Mouse (Mus musculus): ENCODE results near the gene Npm1.

GRCm38 (mm10) chr11:33119116-33119515, 43.9 kb downstream of the Npm1 start:
- TF ChIP-seq CTCF (IDR thresholded peaks at IDR 0.05; ENCODE audit: low read depth) (no peak), EP300 (IDR thresholded peaks at IDR 0.05; ENCODE audit: low read depth) (no peak)

Data from heart, postnatal 0 days (tissue).